Mouse (Mus musculus) regulatory T cell (primary cell): ENCODE results near the gene Slu7.

Experiments used
- in situ Hi-C: fragments of 300-600 bp; cut with MboI, MseI; formaldehyde crosslinking; loops from one replicate; pipeline ENCODE4 v1.15.1; 2025; ENCODE audit warnings: high pct_unique_total_duplicates

The Slu7 gene

GRCm38 (mm10) chr11:43433254-43434023, at the start of gene Slu7:
Gene Slu7 (plus strand): TSS chr11:43433744.
- in situ Hi-C loops = no loop called here

- in situ Hi-C loops = no loop called here
These were observed 48.4 kb upstream of the Slu7 start for GRCm38 (mm10) chr11:43385055-43385649.

GRCm38 (mm10) chr11:43385716-43386115, 47.8 kb upstream of the Slu7 start:
- in situ Hi-C loops = no loop called here

GRCm38 (mm10) chr11:43387004-43387880, 46.3 kb upstream of the Slu7 start:
- in situ Hi-C loops = no loop called here

GRCm38 (mm10) chr11:43388122-43389097, 45.1 kb upstream of the Slu7 start:
- in situ Hi-C loops = no loop called here

- in situ Hi-C loops = no loop called here
These were observed 44.4 kb upstream of the Slu7 start for GRCm38 (mm10) chr11:43389118-43389517.

- in situ Hi-C loops = no loop called here
These were observed 40.8 kb upstream of the Slu7 start for GRCm38 (mm10) chr11:43392757-43393156.

- in situ Hi-C loops = no loop called here
These were observed 40.2 kb upstream of the Slu7 start for GRCm38 (mm10) chr11:43393325-43393724.

- in situ Hi-C loops = no loop called here
These were observed 38.2 kb upstream of the Slu7 start for GRCm38 (mm10) chr11:43395073-43395948.

- in situ Hi-C loops = no loop called here
These were observed 37.3 kb upstream of the Slu7 start for GRCm38 (mm10) chr11:43396246-43396645.

GRCm38 (mm10) chr11:43396672-43397071, 36.9 kb upstream of the Slu7 start:
- in situ Hi-C loops = no loop called here

GRCm38 (mm10) chr11:43399297-43399696, 34.2 kb upstream of the Slu7 start:
- in situ Hi-C loops = no loop called here

- in situ Hi-C loops = no loop called here
These were observed 33.4 kb upstream of the Slu7 start for GRCm38 (mm10) chr11:43400131-43400530.

GRCm38 (mm10) chr11:43404150-43404807, 29.3 kb upstream of the Slu7 start:
- in situ Hi-C loops = no loop called here

- in situ Hi-C loops = no loop called here
These were observed 24.7 kb upstream of the Slu7 start for GRCm38 (mm10) chr11:43408888-43409287.

- in situ Hi-C loops = no loop called here
These were observed 23.3 kb upstream of the Slu7 start for GRCm38 (mm10) chr11:43410291-43410690.

- in situ Hi-C loops = no loop called here
These were observed 22.1 kb upstream of the Slu7 start for GRCm38 (mm10) chr11:43411413-43411812.

- in situ Hi-C loops = no loop called here
These were observed 20.6 kb upstream of the Slu7 start for GRCm38 (mm10) chr11:43412771-43413451.

- in situ Hi-C loops = loop anchor here (5.0 kb wide), 1 partner anchor 205 kb away; no protein-coding TSS in a partner anchor
These were observed 16.3 kb upstream of the Slu7 start for GRCm38 (mm10) chr11:43417201-43417600.
